Mouse (Mus musculus) embryonic fibroblast, embryonic 13.5 days (primary cell): ENCODE data around the gene Cd96.

Source experiments
- CTCF ChIP-seq: IDR thresholded peaks from 2 replicates; pipeline ENCODE4 v1.5.1; 2011; ENCODE audit warnings: mild to moderate bottlenecking, control low read depth, low read length, moderate library complexity, borderline replicate concordance; ENCODE audit not compliant: insufficient read depth
- POLR2A ChIP-seq: IDR thresholded peaks from 2 replicates; pipeline ENCODE4 v1.6.1; 2011; ENCODE audit warnings: low read depth, mild to moderate bottlenecking, control low read depth, low read length, moderate library complexity

- TF ChIP-seq CTCF (no peak), POLR2A (no peak)
Observed at GRCm38 (mm10) chr16:46146962-46147361, 26.9 kb upstream of the Cd96 start.
